Mouse (Mus musculus) embryonic facial prominence, embryonic 10.5 days (tissue): ENCODE measurements at regions not wholly inside any gene's neighbourhood (a gene's known extent, or its start where the extent isn't known, plus 50 kb on each side); places are given as distances from the start of the nearest gene placed in this dataset.

Source experiments
- DNase-seq: peaks from one replicate; pipeline ENCODE4 v3.0.0-alpha.2; 2017; ENCODE audit warnings: low spot score
- H3K27ac ChIP-seq: fragments of 300-500 bp; sonication (generic); replicated peaks from 2 replicates; pipeline ENCODE4 v1.5.1; 2016; ENCODE audit warnings: mild to moderate bottlenecking
- H3K27me3 ChIP-seq: fragments of 300-500 bp; sonication (generic); replicated peaks from 2 replicates; pipeline ENCODE4 v1.6.1; 2016; ENCODE audit warnings: low read depth, mild to moderate bottlenecking; ENCODE audit not compliant: poor library complexity, severe bottlenecking
- H3K36me3 ChIP-seq: fragments of 300-500 bp; sonication (generic); replicated peaks from 2 replicates; pipeline ENCODE4 v1.6.1; 2016; ENCODE audit warnings: mild to moderate bottlenecking, moderate library complexity
- H3K4me1 ChIP-seq: fragments of 300-500 bp; sonication (generic); 2 replicates; pipeline ENCODE4 v1.6.1; 2016
- H3K4me3 ChIP-seq: fragments of 300-500 bp; sonication (generic); 2 replicates; pipeline ENCODE4 v1.5.1; 2016; ENCODE audit warnings: mild to moderate bottlenecking, moderate library complexity
- H3K9me3 ChIP-seq: fragments of 300-500 bp; sonication (generic); 2 replicates; pipeline ENCODE4 v1.6.1; 2016; ENCODE audit warnings: mild to moderate bottlenecking
- WGBS: fragments of 180-500 bp; shearing (Covaris S2); methylation state at CpG from one replicate; pipeline ENCODE4 v1.1.7; 2016; 5-methylcytosine and 5-hydroxymethylcytosine counted together

DNA sequence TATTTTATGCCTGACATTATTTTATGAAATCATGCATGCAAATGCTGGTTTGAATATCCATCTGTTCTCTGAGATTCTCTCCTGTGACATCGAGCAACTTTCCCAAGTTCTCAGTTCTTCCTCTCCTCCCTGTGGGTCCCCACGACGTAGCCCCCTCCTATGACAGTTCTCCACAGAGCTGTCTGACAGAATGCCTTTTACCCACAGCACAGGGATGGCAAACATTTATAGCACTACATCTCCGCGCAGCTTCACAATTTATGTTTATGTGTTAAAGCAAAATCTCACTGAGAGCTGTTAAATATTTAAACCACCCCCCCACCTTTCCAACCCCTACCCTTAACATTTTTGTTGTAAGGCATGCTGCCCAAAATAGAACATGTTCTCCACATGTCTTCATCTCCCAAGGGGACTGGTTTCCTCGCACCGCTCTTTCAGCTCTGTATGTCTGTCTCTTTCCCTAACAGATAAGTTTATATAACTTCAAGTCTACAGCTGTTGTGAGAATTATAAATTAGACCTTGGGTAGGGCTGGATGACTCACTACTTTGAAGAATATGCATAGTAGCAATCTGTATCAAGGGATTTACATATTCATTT lies 63.5 kb upstream of the Ndst3 start:
- WGBS: 82% methylated on average over 7 of the region's 7 CpGs
- H3K27me3 ChIP-seq: no peaks in the 10 kb centered on the region
- H3K27ac ChIP-seq: no peak overlapping the region

DNA sequence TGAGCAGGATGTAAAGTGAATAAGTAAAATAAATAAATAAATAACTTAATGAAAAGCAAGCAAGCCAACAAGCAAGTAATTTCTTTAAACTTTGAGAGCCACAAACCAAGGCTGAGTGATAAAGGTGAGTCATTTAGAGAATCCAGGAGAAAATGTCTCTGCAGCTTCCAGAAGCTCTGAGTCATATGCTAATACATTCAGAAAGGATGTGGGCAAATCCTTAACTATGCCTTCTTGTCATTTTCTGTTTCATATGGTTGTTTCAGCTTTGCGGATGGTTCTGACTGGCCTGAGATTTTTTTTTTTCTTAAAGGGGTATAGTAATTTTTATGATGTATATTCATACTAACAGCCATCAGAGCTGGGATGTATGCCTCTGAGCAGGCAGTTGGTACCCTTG lies 64.3 kb upstream of the Ndst3 start:
- DNase-seq: no peak
- Histone ChIP-seq H3K9me3 (no peaks in the 10 kb centered on the region), H3K27me3 (no peaks in the 10 kb centered on the region), H3K36me3 (no peaks in the 10 kb centered on the region), H3K4me1 (no peaks in the 10 kb centered on the region), H3K4me3 (no peak overlapping the region), H3K27ac (no peak overlapping the region)
- WGBS: 96% methylated on average over 1 of the region's 1 CpGs

More for the DNA sequence above, 63.5 kb upstream of the Ndst3 start:
- Histone ChIP-seq H3K9me3 (no peaks in the 10 kb centered on the region), H3K36me3 (no peaks in the 10 kb centered on the region), H3K4me3 (no peak overlapping the region), H3K4me1 (no peaks in the 10 kb centered on the region)
- DNase-seq: no peak

DNA sequence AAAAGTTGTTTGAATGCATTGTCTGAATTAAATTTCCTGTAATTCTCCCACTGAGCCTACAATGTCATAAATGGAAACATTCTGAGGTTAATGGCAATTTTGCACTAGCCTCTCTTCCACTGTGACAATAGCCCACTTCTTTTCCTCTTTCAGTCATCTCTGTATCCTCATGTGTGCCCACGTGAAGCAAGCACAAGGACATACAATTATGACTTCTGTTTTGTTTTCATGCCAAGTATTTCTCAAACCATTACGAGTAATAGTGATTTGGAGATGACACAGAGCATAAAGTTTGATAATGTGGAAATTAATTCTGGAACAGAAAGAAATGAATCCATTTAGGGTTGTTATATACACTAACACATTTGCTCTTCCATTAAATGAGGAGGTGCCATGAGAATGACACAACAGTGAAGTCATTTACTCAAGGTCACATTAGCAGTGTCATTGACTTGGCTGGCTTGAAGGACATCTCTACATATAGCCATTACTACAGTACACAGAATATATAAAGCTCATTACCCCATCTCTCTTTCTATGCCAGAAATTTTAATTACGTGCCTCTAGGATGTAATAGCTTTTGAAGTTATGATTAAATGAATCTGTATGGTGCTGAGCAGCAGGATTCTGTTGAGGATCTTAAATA lies 75.4 kb upstream of the Ndst3 start:
- Histone ChIP-seq H3K4me1 (no peaks in the 10 kb centered on the region), H3K4me3 (no peak overlapping the region), H3K27me3 (no peaks in the 10 kb centered on the region), H3K27ac (no peak overlapping the region), H3K36me3 (no peaks in the 10 kb centered on the region), H3K9me3 (no peaks in the 10 kb centered on the region)
- 85% methylated on average over 3 of the region's 3 CpGs for WGBS
- no peak for DNase-seq

DNA sequence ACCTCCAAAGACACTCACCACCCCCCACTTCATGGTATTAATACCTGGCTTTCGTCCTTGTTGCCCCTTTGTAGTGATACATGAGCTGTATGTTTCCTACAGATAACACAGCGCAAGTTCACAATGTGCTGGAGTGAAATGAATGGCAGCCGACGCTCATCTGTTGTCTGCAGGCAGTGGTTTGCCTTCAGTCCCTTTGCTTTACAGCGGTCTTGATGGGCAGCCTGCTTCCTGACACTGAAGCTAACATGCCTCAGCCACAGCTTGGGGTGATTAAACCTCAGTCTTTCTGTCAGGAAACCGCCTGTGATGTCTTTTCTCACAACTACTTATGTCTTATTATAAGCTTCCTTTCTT lies 75.9 kb upstream of the Ndst3 start:
- Histone ChIP-seq H3K27ac (no peak overlapping the region), H3K9me3 (no peaks in the 10 kb centered on the region), H3K36me3 (no peaks in the 10 kb centered on the region), H3K4me3 (no peak overlapping the region), H3K27me3 (no peaks in the 10 kb centered on the region), H3K4me1 (no peaks in the 10 kb centered on the region)
- DNase-seq: no peak
- WGBS: 78% methylated on average over 6 of the region's 6 CpGs

DNA sequence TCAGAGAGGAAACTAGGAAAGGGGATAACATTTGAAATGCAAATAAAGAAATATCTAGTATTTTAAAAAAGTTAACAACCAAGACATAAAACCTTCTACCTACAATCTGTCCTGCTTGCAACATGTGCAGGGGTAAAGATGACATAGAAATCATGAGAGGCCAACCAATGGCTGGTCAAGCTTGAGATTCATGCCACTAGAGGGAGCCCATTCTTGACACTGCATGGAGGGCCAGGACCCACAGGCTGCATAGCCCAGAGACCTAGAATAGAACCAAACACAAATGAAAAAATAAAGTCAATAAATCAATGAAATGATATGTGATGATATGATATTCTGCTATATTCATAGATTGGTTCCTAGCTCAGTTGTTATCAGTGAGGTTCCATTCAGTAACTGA lies 89.9 kb upstream of the Ndst3 start:
- no peaks in the 10 kb centered on the region for H3K36me3 ChIP-seq
- peak; percentile 13 for DNase-seq

DNA sequence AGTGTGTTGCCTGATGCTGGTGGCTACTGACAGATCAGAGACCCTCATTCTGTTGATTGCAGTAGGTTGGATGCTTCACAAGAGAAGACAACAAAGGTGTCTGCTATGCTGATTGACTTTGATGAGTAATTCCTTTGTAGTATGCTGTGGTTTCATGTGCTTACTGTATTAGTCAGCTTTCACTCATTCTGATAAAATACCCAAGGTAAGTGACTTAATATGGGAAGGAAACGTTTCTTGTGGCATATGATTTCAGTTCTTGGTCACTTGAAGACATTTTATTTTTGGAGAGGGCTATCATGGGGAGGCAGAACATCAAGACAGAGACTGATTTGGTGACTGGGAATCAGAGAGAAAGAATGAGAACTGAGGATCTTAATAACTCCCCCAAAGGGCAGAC lies 90.9 kb upstream of the Ndst3 start:
- no peaks in the 10 kb centered on the region for H3K9me3 ChIP-seq
- 69% methylated on average over 1 of the region's 1 CpGs for WGBS

More for the DNA sequence above, 89.9 kb upstream of the Ndst3 start:
- Histone ChIP-seq H3K27me3 (no peaks in the 10 kb centered on the region), H3K4me1 (no peaks in the 10 kb centered on the region), H3K27ac (no peak overlapping the region), H3K9me3 (no peaks in the 10 kb centered on the region), H3K4me3 (no peak overlapping the region)

DNA sequence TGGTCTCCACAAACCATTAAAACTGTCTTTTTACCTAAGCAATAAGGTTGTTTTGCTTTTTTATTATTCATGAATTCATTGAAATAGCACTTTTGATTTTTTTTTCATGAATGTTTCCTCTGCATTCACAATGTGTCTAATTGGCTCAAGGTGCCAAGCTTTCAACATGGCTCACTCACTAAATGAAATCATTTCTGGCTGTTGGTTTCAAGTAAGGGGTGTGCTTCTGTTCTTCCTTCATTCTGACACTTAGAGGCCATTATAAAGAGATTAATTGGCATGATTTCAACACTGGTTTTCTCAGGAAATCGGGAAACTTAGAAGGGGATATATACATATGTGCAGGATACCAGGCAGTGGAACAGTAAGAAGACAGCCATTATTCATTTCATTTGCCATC lies 93.5 kb upstream of the Ndst3 start:
- Histone ChIP-seq H3K4me3 (no peak overlapping the region), H3K27ac (no peak overlapping the region), H3K36me3 (no peaks in the 10 kb centered on the region), H3K9me3 (no peaks in the 10 kb centered on the region), H3K27me3 (no peaks in the 10 kb centered on the region), H3K4me1 (no peaks in the 10 kb centered on the region)
- no peak for DNase-seq
- 84% methylated on average over 1 of the region's 1 CpGs for WGBS

More for the DNA sequence above, 90.9 kb upstream of the Ndst3 start:
- no peak overlapping the region for H3K4me3 ChIP-seq
- H3K4me1 ChIP-seq: no peaks in the 10 kb centered on the region
- DNase-seq: no peak
- H3K36me3 ChIP-seq: no peaks in the 10 kb centered on the region
- H3K27me3 ChIP-seq: no peaks in the 10 kb centered on the region
- H3K27ac ChIP-seq: no peak overlapping the region

DNA sequence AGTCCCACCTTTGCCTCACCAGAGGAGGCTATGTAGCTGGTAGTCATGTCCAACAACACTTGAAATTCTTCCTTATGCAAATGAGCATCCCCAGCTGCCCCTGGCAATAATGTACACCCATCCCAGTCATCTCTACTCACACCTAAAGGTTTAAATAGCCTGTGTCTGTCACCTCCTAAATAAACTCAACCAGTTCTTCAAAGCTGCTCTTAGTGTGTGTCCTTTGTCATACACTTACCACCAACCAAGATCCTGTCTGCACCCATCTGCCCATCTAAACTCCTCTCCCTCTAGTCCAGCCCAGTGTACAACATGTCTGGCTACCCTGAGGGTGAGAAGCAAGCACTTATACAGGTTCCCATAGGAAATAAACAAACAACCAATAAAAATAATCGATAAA lies 103.4 kb upstream of the Ndst3 start:
- Histone ChIP-seq H3K9me3 (no peaks in the 10 kb centered on the region), H3K4me3 (no peak overlapping the region), H3K27ac (no peak overlapping the region), H3K36me3 (no peaks in the 10 kb centered on the region), H3K27me3 (no peaks in the 10 kb centered on the region), H3K4me1 (no peaks in the 10 kb centered on the region)
- DNase-seq: no peak
- WGBS: 90% methylated on average over 1 of the region's 1 CpGs

DNA sequence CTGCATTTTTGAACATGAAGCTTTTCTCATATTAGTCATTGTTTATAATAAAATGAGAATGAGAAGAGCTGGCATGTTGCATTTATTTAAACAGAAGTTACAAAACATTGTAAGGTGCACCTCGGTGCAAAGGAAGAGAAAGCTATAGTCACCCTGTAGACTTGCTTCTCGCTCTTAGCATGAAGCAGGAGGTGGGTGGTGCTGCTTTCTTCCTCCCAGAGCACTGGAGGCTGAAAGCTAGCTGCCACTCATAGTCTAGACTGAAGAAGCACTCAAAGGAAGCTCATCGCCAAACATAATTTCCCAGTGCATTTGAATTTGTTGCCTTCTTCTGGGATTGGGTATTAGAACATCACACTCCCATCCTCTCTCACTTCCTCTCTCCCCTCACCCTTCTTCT lies 114.7 kb upstream of the Ndst3 start:
- no peaks in the 10 kb centered on the region for H3K4me1 ChIP-seq
- no peak overlapping the region for H3K4me3 ChIP-seq
- H3K9me3 ChIP-seq: no peaks in the 10 kb centered on the region
- WGBS: 91% methylated on average over 3 of the region's 3 CpGs
- H3K27me3 ChIP-seq: no peaks in the 10 kb centered on the region
- DNase-seq: no peak
- H3K36me3 ChIP-seq: no peaks in the 10 kb centered on the region
- no peak overlapping the region for H3K27ac ChIP-seq

DNA sequence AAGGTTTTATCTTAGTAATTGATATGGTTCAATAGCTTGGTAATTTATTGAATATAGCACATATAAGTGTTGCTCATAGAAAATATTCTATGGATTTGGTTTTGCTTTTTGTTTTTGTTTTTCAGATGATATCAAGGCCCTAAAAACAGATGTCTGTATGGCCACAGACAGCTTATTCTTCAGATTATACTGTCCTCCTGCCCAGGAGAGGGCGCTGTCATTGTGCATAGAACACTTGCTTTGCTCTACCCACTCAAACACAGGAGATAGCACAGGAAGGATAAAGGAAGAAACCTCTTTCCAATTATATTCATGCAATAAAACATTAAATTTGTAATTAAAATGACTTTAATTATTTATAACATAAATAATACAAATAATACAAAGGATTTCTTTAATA lies 115.4 kb upstream of the Ndst3 start:
- H3K27me3 ChIP-seq: no peaks in the 10 kb centered on the region
- no peak overlapping the region for H3K4me3 ChIP-seq
- DNase-seq: no peak
- 88% methylated on average over 1 of the region's 1 CpGs for WGBS
- H3K4me1 ChIP-seq: no peaks in the 10 kb centered on the region
- no peaks in the 10 kb centered on the region for H3K36me3 ChIP-seq
- H3K9me3 ChIP-seq: no peaks in the 10 kb centered on the region
- H3K27ac ChIP-seq: no peak overlapping the region

DNA sequence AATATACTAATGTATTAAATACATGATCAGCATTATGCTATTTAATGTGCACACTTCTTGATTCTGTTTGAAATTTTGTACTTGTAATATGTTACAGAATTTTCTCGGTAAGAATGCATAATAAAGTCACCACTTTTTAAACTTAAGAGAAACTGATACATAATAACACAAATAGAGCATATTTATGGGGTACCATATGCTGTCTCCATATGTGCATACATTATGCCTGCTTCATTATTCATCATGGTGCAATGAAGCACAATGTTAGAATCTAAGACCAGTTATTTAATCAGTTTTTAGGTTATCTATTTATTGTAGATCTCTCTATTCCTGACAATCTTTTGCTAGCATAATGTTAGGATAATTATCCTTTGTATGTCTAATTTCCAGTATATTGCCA lies 115.9 kb upstream of the Ndst3 start:
- no peaks in the 10 kb centered on the region for H3K27me3 ChIP-seq
- no peaks in the 10 kb centered on the region for H3K9me3 ChIP-seq
- no peak overlapping the region for H3K4me3 ChIP-seq
- no peak for DNase-seq
- 88% methylated on average over 1 of the region's 1 CpGs for WGBS
- H3K27ac ChIP-seq: no peak overlapping the region
- no peaks in the 10 kb centered on the region for H3K4me1 ChIP-seq
- H3K36me3 ChIP-seq: no peaks in the 10 kb centered on the region

DNA sequence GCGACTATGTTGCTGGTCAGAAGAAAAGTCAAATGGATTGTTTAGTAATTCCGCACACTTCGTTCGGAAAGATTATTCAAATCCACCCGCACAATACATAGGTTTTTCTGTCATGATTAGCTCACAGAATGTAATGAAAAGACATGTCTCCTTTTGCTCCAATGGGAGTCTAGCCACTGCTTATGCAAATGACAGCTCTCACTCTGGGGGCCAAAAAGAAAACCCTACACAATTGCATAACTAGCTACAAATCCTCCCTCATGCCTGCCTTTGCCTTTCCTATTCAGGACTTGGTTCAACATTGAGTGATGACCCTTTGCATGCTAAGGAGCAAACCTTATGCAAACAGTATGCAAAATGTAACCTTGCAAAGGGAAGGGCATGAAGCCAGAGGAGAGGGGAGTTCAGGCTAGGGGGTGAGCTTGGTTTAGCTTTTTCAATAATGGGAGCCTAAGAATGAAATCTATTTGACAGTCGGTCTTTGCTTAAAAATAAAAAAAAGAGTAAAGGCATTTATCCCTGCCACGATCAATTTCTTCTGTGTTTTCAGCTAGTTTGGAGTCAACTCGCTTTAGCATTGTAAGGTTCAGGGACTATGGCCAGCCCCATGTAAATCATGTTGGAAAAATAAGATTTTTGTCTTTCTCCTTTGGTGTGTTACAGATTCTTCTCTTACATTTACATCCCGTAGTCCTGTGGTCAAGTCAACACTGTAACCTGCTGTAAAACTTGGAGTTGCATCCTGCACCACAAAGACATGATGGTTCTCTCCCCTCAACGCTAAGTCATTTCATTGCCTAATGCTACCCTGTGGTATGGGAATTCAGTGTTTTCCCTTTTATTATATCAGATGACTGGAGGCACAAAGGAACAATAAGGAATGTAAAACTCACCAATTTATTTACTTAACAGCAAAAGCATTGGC lies 119.6 kb upstream of the Ndst3 start:
- Histone ChIP-seq H3K36me3 (no peaks in the 10 kb centered on the region), H3K27ac (no peak overlapping the region), H3K27me3 (no peaks in the 10 kb centered on the region), H3K4me1 (no peaks in the 10 kb centered on the region), H3K9me3 (no peaks in the 10 kb centered on the region), H3K4me3 (no peak overlapping the region)
- 88% methylated on average over 10 of the region's 10 CpGs for WGBS
- DNase-seq: no peak

DNA sequence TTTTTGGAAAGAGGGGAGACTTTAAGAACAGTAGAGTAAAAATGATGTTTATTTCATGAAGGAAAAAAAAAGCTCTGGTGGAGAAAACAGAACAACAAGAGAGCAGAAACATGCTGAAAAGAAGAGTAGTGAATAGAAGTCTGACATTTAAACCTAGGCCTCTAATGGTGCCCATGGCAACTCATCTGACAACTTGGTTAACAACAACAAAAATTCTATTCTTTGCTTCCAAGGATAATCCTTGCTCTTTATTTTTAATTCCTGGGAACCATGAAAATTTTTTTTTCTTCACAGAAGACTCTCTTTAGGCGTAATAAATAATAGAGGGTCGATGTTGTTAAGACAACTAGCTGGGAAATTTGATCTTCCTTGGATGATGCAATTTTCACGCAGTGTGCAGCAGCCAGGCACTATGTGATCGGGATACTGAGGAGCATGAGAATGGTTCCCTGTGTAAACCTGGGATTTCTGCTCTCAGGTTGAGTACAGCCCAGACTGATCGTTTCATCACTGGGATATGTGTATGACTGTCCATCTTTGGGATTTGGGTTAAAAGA lies 120.4 kb upstream of the Ndst3 start:
- no peaks in the 10 kb centered on the region for H3K9me3 ChIP-seq
- no peaks in the 10 kb centered on the region for H3K27me3 ChIP-seq
- H3K27ac ChIP-seq: no peak overlapping the region
- H3K4me1 ChIP-seq: no peaks in the 10 kb centered on the region
- DNase-seq: no peak
- 68% methylated on average over 5 of the region's 5 CpGs for WGBS
- no peak overlapping the region for H3K4me3 ChIP-seq
- no peaks in the 10 kb centered on the region for H3K36me3 ChIP-seq
